Mouse (Mus musculus): ENCODE results near the gene Scd2. TPM values are rescaled to one million over a fixed set of nuclear protein-coding genes. Genes with fewer than 3 reads are reported as not detected.

Gene Scd2
- total and polyA plus RNA-seq, 3 experiments, result 47.4 to 593 (median 392) TPM

- TF ChIP-seq POLR2AphosphoS5 (IDR thresholded peaks at IDR 0.05; ENCODE audit: borderline replicate concordance, low read depth, low read length), result no peak
- no peak for DNase-seq (ENCODE audit: low read depth, low spot score)
- H3K9ac ChIP-seq (ENCODE audit: control insufficient read depth, low read depth, low read length, poor library complexity, severe bottlenecking), result no peak within 1 kb of the TSS
- no peaks in the 10 kb centered on the region for H3K79me2 ChIP-seq (ENCODE audit: control insufficient read depth, insufficient read depth, low read length, poor library complexity)
- no peak within 1 kb of the TSS for H3K4me3 ChIP-seq (ENCODE audit: control insufficient read depth in 1 of 2, insufficient read depth in 1 of 2, low read depth in 2 of 2, low read length in 2 of 2)
- H3K9me3 ChIP-seq (replicated peaks; ENCODE audit: insufficient read depth, low read length), result no peaks in the 10 kb centered on the region
- peaks cover 0 to 11% of the 10 kb centered on the region in 2 experiments; a peak in 2 of 4 replicates for H3K36me3 ChIP-seq (ENCODE audit: control insufficient read depth in 1 of 2, insufficient read depth in 2 of 2, low read length in 2 of 2)
- peaks cover 0 to 6% of the 10 kb centered on the region in 2 experiments; a peak in 3 of 4 replicates for H3K27me3 ChIP-seq (ENCODE audit: control insufficient read depth in 1 of 2, insufficient read depth in 2 of 2, low read length in 2 of 2)
- H3K4me1 ChIP-seq (ENCODE audit: control insufficient read depth in 1 of 2, insufficient read depth in 2 of 2, low read length in 2 of 2), result peaks cover 2 to 14% of the 10 kb centered on the region in 2 experiments; a peak in 3 of 4 replicates
- H3K27ac ChIP-seq (ENCODE audit: control insufficient read depth, low read depth, low read length), result no peak within 1 kb of the TSS
These were observed 39.6 kb downstream of the Scd2 start, which contains the start of gene Scd4 for GRCm38 (mm10) chr19:44332833-44333623. Gene Scd4 (plus strand): TSS chr19:44333092.

DNA sequence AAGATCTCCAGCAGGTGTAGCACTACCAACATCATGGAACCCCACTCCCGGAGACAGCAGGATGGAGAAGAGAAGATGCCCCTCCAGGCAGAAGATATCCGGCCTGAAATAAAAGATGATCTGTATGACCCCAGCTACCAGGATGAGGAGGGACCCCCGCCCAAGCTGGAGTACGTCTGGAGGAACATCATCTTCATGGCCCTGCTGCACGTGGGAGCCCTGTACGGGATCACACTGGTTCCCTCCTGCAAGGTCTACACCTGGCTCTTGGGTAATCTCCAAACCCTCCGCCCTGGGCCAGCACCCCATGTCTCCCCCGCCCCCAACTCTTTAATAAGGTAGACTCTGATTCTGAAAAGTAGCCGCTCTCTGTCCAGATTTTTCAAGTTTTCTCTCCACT is 40.5 kb downstream of the Scd2 start:
- no peak for DNase-seq (ENCODE audit: low read depth, low spot score)
- Histone ChIP-seq H3K4me1 (ENCODE audit: control insufficient read depth in 1 of 2, insufficient read depth in 2 of 2, low read length in 2 of 2) (peaks cover 2 to 14% of the 10 kb centered on the region in 2 experiments; a peak in 3 of 4 replicates), H3K9ac (ENCODE audit: control insufficient read depth, low read depth, low read length, poor library complexity, severe bottlenecking) (no peak overlapping the region), H3K79me2 (ENCODE audit: control insufficient read depth, insufficient read depth, low read length, poor library complexity) (no peaks in the 10 kb centered on the region), H3K36me3 (ENCODE audit: control insufficient read depth in 1 of 2, insufficient read depth in 2 of 2, low read length in 2 of 2) (peaks cover 0 to 11% of the 10 kb centered on the region in 2 experiments; a peak in 2 of 4 replicates), H3K4me3 (ENCODE audit: control insufficient read depth in 1 of 2, insufficient read depth in 1 of 2, low read depth in 2 of 2, low read length in 2 of 2) (no peak overlapping the region), H3K27me3 (ENCODE audit: control insufficient read depth in 1 of 2, insufficient read depth in 2 of 2, low read length in 2 of 2) (peaks cover 0 to 6% of the 10 kb centered on the region in 2 experiments; a peak in 3 of 4 replicates), H3K9me3 (replicated peaks; ENCODE audit: insufficient read depth, low read length) (no peaks in the 10 kb centered on the region), H3K27ac (ENCODE audit: control insufficient read depth, low read depth, low read length) (no peak overlapping the region)
- TF ChIP-seq RCOR1 (IDR thresholded peaks at IDR 0.05; ENCODE audit: low read depth, low read length) (no peak), E2F4 (IDR thresholded peaks at IDR 0.05; ENCODE audit: borderline replicate concordance, low read depth, low read length) (no peak), JUND (IDR thresholded peaks at IDR 0.05; ENCODE audit: low read depth, low read length) (no peak), BHLHE40 (IDR thresholded peaks at IDR 0.05; ENCODE audit: borderline replicate concordance, low read depth, low read length) (no peak), POLR2AphosphoS2 (IDR thresholded peaks at IDR 0.05; ENCODE audit: low read length) (no peak), TCF12 (IDR thresholded peaks at IDR 0.05; ENCODE audit: low read depth, low read length) (no peak), NELFE (IDR thresholded peaks at IDR 0.05; ENCODE audit: low read depth, low read length) (no peak)

DNA sequence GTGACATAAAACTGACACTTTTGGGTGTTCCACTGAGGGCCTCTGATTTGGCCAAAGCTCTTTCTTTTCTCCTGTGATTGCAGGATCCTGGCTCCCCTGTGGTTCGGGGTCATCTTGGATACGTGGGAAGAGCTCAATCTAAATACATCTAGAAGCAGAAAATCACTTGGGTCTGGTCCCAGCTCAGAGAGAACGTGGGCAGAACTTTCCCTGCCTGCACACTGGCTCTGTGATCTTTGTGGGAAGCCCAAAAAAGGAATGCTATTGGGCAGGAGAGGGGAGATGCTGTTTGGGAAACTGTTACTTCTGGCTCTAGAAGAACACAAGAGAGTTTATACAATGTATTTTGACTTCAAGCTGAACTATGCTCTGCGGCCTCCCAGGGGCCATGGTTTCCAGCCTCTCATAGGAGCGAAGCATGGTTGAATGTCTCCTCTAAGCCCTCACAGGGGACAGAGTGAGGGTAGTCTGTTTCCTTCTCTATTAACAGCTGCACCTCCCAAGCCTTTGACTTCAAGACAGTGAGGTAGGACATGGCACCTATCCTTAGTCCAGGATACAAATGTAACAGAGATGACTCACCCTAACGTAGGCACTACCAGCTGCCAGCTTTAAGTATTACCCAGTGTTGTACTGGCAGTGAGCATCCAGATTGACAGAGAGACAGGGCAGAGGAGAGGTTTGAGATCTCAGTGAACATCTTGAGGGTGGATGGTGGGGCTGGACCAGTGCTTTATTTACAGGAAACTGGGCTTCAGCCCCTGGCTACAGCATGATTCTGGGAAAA is 42.6 kb downstream of the Scd2 start:
- peaks cover 0 to 11% of the 10 kb centered on the region in 2 experiments; a peak in 2 of 4 replicates for H3K36me3 ChIP-seq (ENCODE audit: control insufficient read depth in 1 of 2, insufficient read depth in 2 of 2, low read length in 2 of 2)
- H3K27ac ChIP-seq (ENCODE audit: control insufficient read depth, low read depth, low read length), result no peak overlapping the region
- no peaks in the 10 kb centered on the region for H3K79me2 ChIP-seq (ENCODE audit: control insufficient read depth, insufficient read depth, low read length, poor library complexity)
- TF ChIP-seq TBP (IDR thresholded peaks at IDR 0.05; ENCODE audit: low read depth, low read length) (no peak), TCF12 (IDR thresholded peaks at IDR 0.05; ENCODE audit: low read depth, low read length) (no peak), NRF1 (IDR thresholded peaks at IDR 0.05; ENCODE audit: insufficient read depth, low read depth, low read length, poor library complexity, severe bottlenecking) (no peak), E2F4 (IDR thresholded peaks at IDR 0.05; ENCODE audit: borderline replicate concordance, low read depth, low read length) (no peak), POLR2AphosphoS5 (IDR thresholded peaks at IDR 0.05; ENCODE audit: borderline replicate concordance, low read depth, low read length) (no peak), UBTF (IDR thresholded peaks at IDR 0.05; ENCODE audit: borderline replicate concordance, insufficient read depth, low read depth, low read length) (no peak), POLR2A (IDR thresholded peaks at IDR 0.05; ENCODE audit: control insufficient read depth in 1 of 2, insufficient read depth in 1 of 2, low read depth in 1 of 2, low read length in 2 of 2, poor library complexity in 1 of 2) (no peak), HCFC1 (IDR thresholded peaks at IDR 0.05; ENCODE audit: low read depth, low read length) (no peak), ZKSCAN1 (IDR thresholded peaks at IDR 0.05; ENCODE audit: low read depth, low read length) (no peak), RAD21 (IDR thresholded peaks at IDR 0.05; ENCODE audit: low read depth, low read length) (no peak), CHD1 (IDR thresholded peaks at IDR 0.05; ENCODE audit: low read depth, low read length) (no peak)
- H3K4me3 ChIP-seq (ENCODE audit: control insufficient read depth in 1 of 2, insufficient read depth in 1 of 2, low read depth in 2 of 2, low read length in 2 of 2), result no peak overlapping the region
- H3K9ac ChIP-seq (ENCODE audit: control insufficient read depth, low read depth, low read length, poor library complexity, severe bottlenecking), result no peak overlapping the region
- H3K9me3 ChIP-seq (replicated peaks; ENCODE audit: insufficient read depth, low read length), result no peaks in the 10 kb centered on the region
- peaks cover 2 to 14% of the 10 kb centered on the region in 2 experiments; a peak in 3 of 4 replicates for H3K4me1 ChIP-seq (ENCODE audit: control insufficient read depth in 1 of 2, insufficient read depth in 2 of 2, low read length in 2 of 2)
- DNase-seq (ENCODE audit: low read depth, low spot score), result no peak
- peaks cover under 1 to 6% of the 10 kb centered on the region in 2 experiments for H3K27me3 ChIP-seq (ENCODE audit: control insufficient read depth in 1 of 2, insufficient read depth in 2 of 2, low read length in 2 of 2)

Measured in MEL (cell line).